Mouse (Mus musculus): Measurements from ENCODE around the gene Scd3.
"Not testable (repeated sequence)": the region's sequence is repeated elsewhere in the genome, so short reads cannot be mapped to it uniquely, and the experiment has no call there.

Gene Scd3

GRCm38 (mm10) chr19:44275418-44275817, 72.3 kb downstream of the Scd3 start:
- no peak for DNase-seq

GRCm38 (mm10) chr19:44276861-44277260, 73.8 kb downstream of the Scd3 start:
- DNase-seq: no peak

GRCm38 (mm10) chr19:44277931-44278330, 74.9 kb downstream of the Scd3 start:
- DNase-seq: no peak

GRCm38 (mm10) chr19:44280755-44281154, 77.7 kb downstream of the Scd3 start:
- peak; percentile 37 to 64 for DNase-seq

GRCm38 (mm10) chr19:44281825-44282447, 78.9 kb downstream of the Scd3 start:
- not testable (repeated sequence) for DNase-seq

- DNase-seq: peak; percentile 40 to 58
Measured at GRCm38 (mm10) chr19:44282534-44283156, 79.6 kb downstream of the Scd3 start.

GRCm38 (mm10) chr19:44283157-44284024, 80.3 kb downstream of the Scd3 start:
- DNase-seq: no peak

- DNase-seq: peak; percentile 95 to 97
Measured at GRCm38 (mm10) chr19:44284025-44284695, 81.1 kb downstream of the Scd3 start.

- no peak for DNase-seq
Measured at GRCm38 (mm10) chr19:44284723-44285122, 81.7 kb downstream of the Scd3 start.

GRCm38 (mm10) chr19:44285554-44285953, 82.5 kb downstream of the Scd3 start:
- no peak for DNase-seq

GRCm38 (mm10) chr19:44286109-44286508, 83.0 kb downstream of the Scd3 start:
- DNase-seq: no peak

GRCm38 (mm10) chr19:44287415-44288110, 84.5 kb downstream of the Scd3 start:
- no peak for DNase-seq

GRCm38 (mm10) chr19:44292083-44292482, 89.0 kb downstream of the Scd3 start:
- DNase-seq: no peak

GRCm38 (mm10) chr19:44292483-44292882, 89.4 kb downstream of the Scd3 start:
- DNase-seq: no peak

GRCm38 (mm10) chr19:44292941-44293768, 90.1 kb downstream of the Scd3 start, which contains the start of gene Scd2:
TSS of gene Scd2 (plus strand) at chr19:44293674.
- no peak for DNase-seq

Measured in thymus, adult 18-20 months (tissue).